Mouse (Mus musculus) heart, embryonic 16.5 days (tissue): Measurements from ENCODE around the gene Cacna1e. TPM values are rescaled to one million over a fixed set of nuclear protein-coding genes. Genes with fewer than 3 reads are reported as not detected.

Experiments used
- ATAC-seq: fragments of 200-750 bp; cut with Nextera tagmentation; replicated peaks from 2 replicates; pipeline ENCODE4 v1.8.0; 2017; ENCODE audit warnings: moderate number of reproducible peaks; ENCODE audit not compliant: insufficient read depth, low FRiP score; ENCODE audit errors: extremely low read depth
- H3K27ac ChIP-seq: fragments of 300-500 bp; sonication (generic); 2 replicates; pipeline ENCODE4 v1.5.1; 2014; ENCODE audit warnings: mild to moderate bottlenecking, low read length, control low read depth, moderate library complexity
- H3K27me3 ChIP-seq: fragments of 300-500 bp; sonication (generic); 2 replicates; pipeline ENCODE4 v1.6.1; 2014; ENCODE audit warnings: low read length, mixed read lengths; ENCODE audit not compliant: control insufficient read depth, insufficient read depth
- H3K36me3 ChIP-seq: fragments of 300-500 bp; sonication (generic); 2 replicates; pipeline ENCODE4 v1.6.1; 2014; ENCODE audit not compliant: control insufficient read depth, insufficient read depth
- H3K4me1 ChIP-seq: fragments of 300-500 bp; sonication (generic); 2 replicates; pipeline ENCODE4 v1.6.1; 2014; ENCODE audit warnings: low read length, mixed read lengths; ENCODE audit not compliant: control insufficient read depth, insufficient read depth
- H3K4me2 ChIP-seq: fragments of 300-500 bp; sonication (generic); 2 replicates; pipeline ENCODE4 v1.6.1; 2014; ENCODE audit warnings: low read depth, mild to moderate bottlenecking, control low read depth, low read length
- H3K4me3 ChIP-seq: fragments of 300-500 bp; sonication (generic); 2 replicates; pipeline ENCODE4 v1.5.1; 2014; ENCODE audit warnings: mild to moderate bottlenecking, control low read depth, low read length
- H3K9ac ChIP-seq: fragments of 300-500 bp; sonication (generic); 2 replicates; pipeline ENCODE4 v1.6.1; 2014; ENCODE audit warnings: low read length, control low read depth
- H3K9me3 ChIP-seq: fragments of 300-500 bp; sonication (generic); replicated peaks from 2 replicates; pipeline ENCODE4 v1.6.1; 2016; ENCODE audit warnings: low read length; ENCODE audit not compliant: control insufficient read depth
- WGBS: fragments of 180-500 bp; shearing (Covaris S2); extraction: QIAGEN DNeasy Blood & Tissue Kit; methylation state at CpG from one replicate; pipeline ENCODE4 v1.1.7; 2014; 5-methylcytosine and 5-hydroxymethylcytosine counted together
- polyA plus RNA-seq: library from polyadenylated mRNA; unstranded; fragments of >200 nt; fragmentation: Nextera tagmentation; extraction: Ambion mirVana; gene quantifications from 2 replicates; pipeline ENCODE4 v1.2.1, GENCODE M21; 2015

Cacna1e gene
- polyA plus RNA-seq, 1 experiment from 2014 or later: 0.13 TPM

GRCm38 (mm10) chr1:154843427-154843826 is 40.9 kb downstream of the Cacna1e start:
- no peaks in the 10 kb centered on the region for H3K9me3 ChIP-seq
- no peak overlapping the region for H3K9ac ChIP-seq
- 68% methylated on average over 2 of the region's 2 CpGs for WGBS
- H3K27ac ChIP-seq: no peak overlapping the region
- H3K4me3 ChIP-seq: no peak overlapping the region
- ATAC-seq: no peak
- H3K4me2 ChIP-seq: no peak overlapping the region
- H3K27me3 ChIP-seq: no peaks in the 10 kb centered on the region
- H3K36me3 ChIP-seq: no peaks in the 10 kb centered on the region
- H3K4me1 ChIP-seq: no peaks in the 10 kb centered on the region

- Histone ChIP-seq H3K27me3 (no peaks in the 10 kb centered on the region), H3K27ac (no peak overlapping the region), H3K9me3 (no peaks in the 10 kb centered on the region), H3K4me2 (no peak overlapping the region), H3K36me3 (no peaks in the 10 kb centered on the region), H3K4me3 (no peak overlapping the region), H3K9ac (no peak overlapping the region), H3K4me1 (no peaks in the 10 kb centered on the region)
- 75% methylated on average over 5 of the region's 5 CpGs for WGBS
- ATAC-seq: no peak
Observed at GRCm38 (mm10) chr1:154842336-154842735, 42.0 kb downstream of the Cacna1e start.

GRCm38 (mm10) chr1:154841057-154841630 is 43.2 kb downstream of the Cacna1e start:
- ATAC-seq: no peak
- Histone ChIP-seq H3K27ac (no peak overlapping the region), H3K36me3 (no peaks in the 10 kb centered on the region), H3K4me3 (no peak overlapping the region), H3K9ac (no peak overlapping the region), H3K4me2 (no peak overlapping the region), H3K9me3 (no peaks in the 10 kb centered on the region), H3K4me1 (no peaks in the 10 kb centered on the region), H3K27me3 (no peaks in the 10 kb centered on the region)
- WGBS: 55% methylated on average over 6 of the region's 6 CpGs

- Histone ChIP-seq H3K9me3 (no peaks in the 10 kb centered on the region), H3K36me3 (no peaks in the 10 kb centered on the region), H3K4me2 (no peak overlapping the region), H3K27ac (no peak overlapping the region), H3K4me3 (no peak overlapping the region), H3K27me3 (no peaks in the 10 kb centered on the region), H3K4me1 (no peaks in the 10 kb centered on the region), H3K9ac (no peak overlapping the region)
- no peak for ATAC-seq
- WGBS: 84% methylated on average over 4 of the region's 4 CpGs
Observed at GRCm38 (mm10) chr1:154839272-154839671, 45.0 kb downstream of the Cacna1e start.

GRCm38 (mm10) chr1:154836473-154836872 is 47.8 kb downstream of the Cacna1e start:
- H3K4me2 ChIP-seq: no peak overlapping the region
- 76% methylated on average over 5 of the region's 5 CpGs for WGBS
- no peaks in the 10 kb centered on the region for H3K27me3 ChIP-seq
- no peak overlapping the region for H3K27ac ChIP-seq
- no peak for ATAC-seq
- no peaks in the 10 kb centered on the region for H3K9me3 ChIP-seq
- no peak overlapping the region for H3K9ac ChIP-seq
- H3K4me1 ChIP-seq: no peaks in the 10 kb centered on the region
- H3K4me3 ChIP-seq: no peak overlapping the region
- no peaks in the 10 kb centered on the region for H3K36me3 ChIP-seq

- Histone ChIP-seq H3K4me1 (no peaks in the 10 kb centered on the region; the same call in 1 of the 2 replicates), H3K36me3 (no peaks in the 10 kb centered on the region), H3K9ac (no peak overlapping the region), H3K4me2 (no peak overlapping the region), H3K27ac (no peak overlapping the region), H3K9me3 (no peaks in the 10 kb centered on the region), H3K4me3 (no peak overlapping the region), H3K27me3 (no peaks in the 10 kb centered on the region)
- ATAC-seq: no peak
- WGBS: 89% methylated on average over 9 of the region's 9 CpGs
Observed at GRCm38 (mm10) chr1:154832168-154832539, 52.1 kb downstream of the Cacna1e start.

GRCm38 (mm10) chr1:154831269-154832167 is 52.8 kb downstream of the Cacna1e start:
- 83% methylated on average over 10 of the region's 10 CpGs for WGBS
- Histone ChIP-seq H3K9me3 (no peaks in the 10 kb centered on the region), H3K4me2 (no peak overlapping the region), H3K27me3 (no peaks in the 10 kb centered on the region), H3K4me1 (no peaks in the 10 kb centered on the region; the same call in 1 of the 2 replicates), H3K9ac (no peak overlapping the region), H3K36me3 (no peaks in the 10 kb centered on the region), H3K4me3 (no peak overlapping the region), H3K27ac (no peak overlapping the region)
- ATAC-seq: no peak

- Histone ChIP-seq H3K27ac (no peak overlapping the region), H3K4me1 (no peaks in the 10 kb centered on the region; the same call in 1 of the 2 replicates), H3K4me3 (no peak overlapping the region), H3K9me3 (no peaks in the 10 kb centered on the region), H3K4me2 (no peak overlapping the region), H3K36me3 (no peaks in the 10 kb centered on the region), H3K9ac (no peak overlapping the region), H3K27me3 (no peaks in the 10 kb centered on the region)
- 50% methylated on average over 6 of the region's 6 CpGs for WGBS
- no peak for ATAC-seq
Observed at GRCm38 (mm10) chr1:154830051-154830450, 54.2 kb downstream of the Cacna1e start.

- Histone ChIP-seq H3K4me2 (no peak overlapping the region), H3K36me3 (no peaks in the 10 kb centered on the region), H3K9ac (no peak overlapping the region), H3K9me3 (no peaks in the 10 kb centered on the region), H3K27me3 (no peaks in the 10 kb centered on the region), H3K4me1 (no peaks in the 10 kb centered on the region), H3K4me3 (no peak overlapping the region), H3K27ac (no peak overlapping the region)
- WGBS: 60% methylated on average over 3 of the region's 3 CpGs
- ATAC-seq: no peak
Observed at GRCm38 (mm10) chr1:154823098-154823497, 61.2 kb downstream of the Cacna1e start.
